Mouse (Mus musculus): ENCODE results near the gene Cotl1. TPM values are rescaled to one million over a fixed set of nuclear protein-coding genes. Genes with fewer than 3 reads are reported as not detected.

Gene Cotl1
- polyA plus RNA-seq, 1 experiment: 149 TPM

- Histone ChIP-seq H3K27ac (ENCODE audit: insufficient read depth, low read length) (no peak overlapping the region), H3K27me3 (ENCODE audit: control insufficient read depth, insufficient read depth, low read length) (no peaks in the 10 kb centered on the region), H3K4me3 (replicated peaks; ENCODE audit: insufficient read depth, low read depth, low read length) (no peak overlapping the region), H3K4me1 (ENCODE audit: control insufficient read depth, insufficient read depth, low read length) (peaks cover 18% of the 10 kb centered on the region)
- no peak for DNase-seq
- WGBS: 60% methylated on average over 7 of the region's 7 CpGs
- TF ChIP-seq POLR2A (IDR thresholded peaks at IDR 0.05; ENCODE audit: borderline replicate concordance, insufficient read depth, low read length) (no peak), CTCF (IDR thresholded peaks at IDR 0.05; ENCODE audit: borderline replicate concordance, insufficient read depth, low read depth, low read length) (no peak)
These were observed 45.7 kb downstream of the Cotl1 start for GRCm38 (mm10) chr8:119794689-119795088.

GRCm38 (mm10) chr8:119791804-119792704, 48.3 kb downstream of the Cotl1 start:
- Histone ChIP-seq H3K27me3 (ENCODE audit: control insufficient read depth, insufficient read depth, low read length) (no peaks in the 10 kb centered on the region), H3K4me1 (ENCODE audit: control insufficient read depth, insufficient read depth, low read length) (peaks cover 22% of the 10 kb centered on the region), H3K27ac (ENCODE audit: insufficient read depth, low read length) (no peak overlapping the region), H3K4me3 (replicated peaks; ENCODE audit: insufficient read depth, low read depth, low read length) (no peak overlapping the region)
- no peak for TF ChIP-seq CTCF (IDR thresholded peaks at IDR 0.05; ENCODE audit: borderline replicate concordance, insufficient read depth, low read depth, low read length)
- no peak for TF ChIP-seq POLR2A (IDR thresholded peaks at IDR 0.05; ENCODE audit: borderline replicate concordance, insufficient read depth, low read length)
- peak in 1 of 2 experiments; percentile 45 for DNase-seq
- WGBS: 57% methylated on average over 16 of the region's 16 CpGs

- DNase-seq: no peak
- Histone ChIP-seq H3K4me3 (replicated peaks; ENCODE audit: insufficient read depth, low read depth, low read length) (no peak overlapping the region), H3K27ac (ENCODE audit: insufficient read depth, low read length) (no peak overlapping the region), H3K27me3 (ENCODE audit: control insufficient read depth, insufficient read depth, low read length) (no peaks in the 10 kb centered on the region), H3K4me1 (ENCODE audit: control insufficient read depth, insufficient read depth, low read length) (peaks cover 30% of the 10 kb centered on the region)
- WGBS: 93% methylated on average over 7 of the region's 7 CpGs
- TF ChIP-seq POLR2A (IDR thresholded peaks at IDR 0.05; ENCODE audit: borderline replicate concordance, insufficient read depth, low read length): no peak
- TF ChIP-seq CTCF (IDR thresholded peaks at IDR 0.05; ENCODE audit: borderline replicate concordance, insufficient read depth, low read depth, low read length): no peak
These were observed 50.8 kb downstream of the Cotl1 start for GRCm38 (mm10) chr8:119789581-119789980.

GRCm38 (mm10) chr8:119788607-119789381, 51.5 kb downstream of the Cotl1 start:
- H3K27ac ChIP-seq (ENCODE audit: insufficient read depth, low read length): no peak overlapping the region
- no peak overlapping the region for H3K4me3 ChIP-seq (replicated peaks; ENCODE audit: insufficient read depth, low read depth, low read length)
- WGBS: 43% methylated on average over 9 of the region's 9 CpGs
- no peak for TF ChIP-seq POLR2A (IDR thresholded peaks at IDR 0.05; ENCODE audit: borderline replicate concordance, insufficient read depth, low read length)
- TF ChIP-seq CTCF (IDR thresholded peaks at IDR 0.05; ENCODE audit: borderline replicate concordance, insufficient read depth, low read depth, low read length): no peak
- no peaks in the 10 kb centered on the region for H3K27me3 ChIP-seq (ENCODE audit: control insufficient read depth, insufficient read depth, low read length)
- H3K4me1 ChIP-seq (ENCODE audit: control insufficient read depth, insufficient read depth, low read length): peaks cover 30% of the 10 kb centered on the region
- DNase-seq: peak; percentile 62 to 81

- Histone ChIP-seq H3K27ac (ENCODE audit: insufficient read depth, low read length) (no peak overlapping the region), H3K27me3 (ENCODE audit: control insufficient read depth, insufficient read depth, low read length) (no peaks in the 10 kb centered on the region), H3K4me3 (replicated peaks; ENCODE audit: insufficient read depth, low read depth, low read length) (no peak overlapping the region), H3K4me1 (ENCODE audit: control insufficient read depth, insufficient read depth, low read length) (peaks cover 30% of the 10 kb centered on the region)
- TF ChIP-seq CTCF (IDR thresholded peaks at IDR 0.05; ENCODE audit: borderline replicate concordance, insufficient read depth, low read depth, low read length) (no peak), POLR2A (IDR thresholded peaks at IDR 0.05; ENCODE audit: borderline replicate concordance, insufficient read depth, low read length) (no peak)
- WGBS: 93% methylated on average over 4 of the region's 4 CpGs
- DNase-seq: no peak
These were observed 53.0 kb downstream of the Cotl1 start for GRCm38 (mm10) chr8:119787341-119787740.

GRCm38 (mm10) chr8:119786871-119787270, 53.5 kb downstream of the Cotl1 start:
- TF ChIP-seq CTCF (IDR thresholded peaks at IDR 0.05; ENCODE audit: borderline replicate concordance, insufficient read depth, low read depth, low read length): no peak
- TF ChIP-seq POLR2A (IDR thresholded peaks at IDR 0.05; ENCODE audit: borderline replicate concordance, insufficient read depth, low read length): no peak
- peaks cover 27% of the 10 kb centered on the region for H3K4me1 ChIP-seq (ENCODE audit: control insufficient read depth, insufficient read depth, low read length)
- no peaks in the 10 kb centered on the region for H3K27me3 ChIP-seq (ENCODE audit: control insufficient read depth, insufficient read depth, low read length)
- no peak overlapping the region for H3K27ac ChIP-seq (ENCODE audit: insufficient read depth, low read length)
- no peak for DNase-seq
- H3K4me3 ChIP-seq (replicated peaks; ENCODE audit: insufficient read depth, low read depth, low read length): no peak overlapping the region
- WGBS: 94% methylated on average over 3 of the region's 3 CpGs

- Histone ChIP-seq H3K4me3 (replicated peaks; ENCODE audit: insufficient read depth, low read depth, low read length) (no peak overlapping the region), H3K27ac (ENCODE audit: insufficient read depth, low read length) (no peak overlapping the region), H3K4me1 (ENCODE audit: control insufficient read depth, insufficient read depth, low read length) (peaks cover 23% of the 10 kb centered on the region), H3K27me3 (ENCODE audit: control insufficient read depth, insufficient read depth, low read length) (no peaks in the 10 kb centered on the region)
- TF ChIP-seq POLR2A (IDR thresholded peaks at IDR 0.05; ENCODE audit: borderline replicate concordance, insufficient read depth, low read length) (no peak), CTCF (IDR thresholded peaks at IDR 0.05; ENCODE audit: borderline replicate concordance, insufficient read depth, low read depth, low read length) (no peak)
- peak; percentile 49 to 59 for DNase-seq
- 29% methylated on average over 18 of the region's 18 CpGs for WGBS
These were observed 54.5 kb downstream of the Cotl1 start for GRCm38 (mm10) chr8:119785764-119786405.

Data from cerebellum, adult 2 months (tissue).